Mouse (Mus musculus): ENCODE measurements around the gene Abhd17a. TPM values are rescaled to one million over a fixed set of nuclear protein-coding genes. Genes with fewer than 3 reads are reported as not detected.

Gene Abhd17a
- polyA plus RNA-seq, 1 experiment from 2014 or later: 126 TPM

GRCm38 (mm10) chr10:80584642-80585552 is 5.2 kb downstream of the Abhd17a start:
- Histone ChIP-seq H3K27ac (ENCODE audit: low read depth, low read length) (peak overlapping the region; percentile 6; the same call in 1 of the 2 replicates), H3K4me3 (ENCODE audit: low read depth, low read length) (no peak overlapping the region), H3K4me1 (ENCODE audit: control insufficient read depth, insufficient read depth, low read length) (peaks cover 9% of the 10 kb centered on the region), H3K9ac (ENCODE audit: low read length) (no peak overlapping the region), H3K4me2 (ENCODE audit: low read length) (no peak overlapping the region), H3K36me3 (ENCODE audit: control insufficient read depth, insufficient read depth, low read length) (peaks cover 18% of the 10 kb centered on the region), H3K27me3 (replicated peaks; ENCODE audit: control insufficient read depth, insufficient read depth, low read length) (no peaks in the 10 kb centered on the region), H3K9me3 (replicated peaks; ENCODE audit: control insufficient read depth, low read length) (no peaks in the 10 kb centered on the region)
- no peak for ATAC-seq
- DNase-seq (ENCODE audit: low spot score): no peak
- 75% methylated on average over 12 of the region's 12 CpGs for WGBS

DNA sequence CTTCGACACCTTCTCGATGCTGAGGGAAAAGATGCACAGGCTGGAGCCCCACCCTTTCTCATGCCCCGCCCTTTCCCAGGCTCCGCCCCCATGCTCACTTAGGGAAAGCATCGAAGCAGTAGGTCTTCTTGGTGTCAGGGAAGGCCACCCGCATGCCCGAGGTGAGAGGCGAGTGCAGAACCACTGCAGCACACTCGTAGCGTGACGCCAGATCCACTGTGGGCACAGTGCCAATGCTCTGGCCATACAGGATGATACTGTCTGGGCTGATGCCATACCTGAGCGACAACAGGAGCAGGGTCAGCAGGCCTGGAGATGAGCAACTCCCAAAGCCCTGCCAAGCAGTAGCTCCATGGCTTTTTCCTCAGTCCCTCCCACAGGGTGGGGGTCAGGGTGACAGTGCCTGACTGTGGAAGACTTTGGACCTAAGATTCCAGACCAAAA is 6.1 kb downstream of the Abhd17a start:
- Histone ChIP-seq H3K9me3 (replicated peaks; ENCODE audit: control insufficient read depth, low read length) (no peaks in the 10 kb centered on the region), H3K4me1 (ENCODE audit: control insufficient read depth, insufficient read depth, low read length) (peaks cover 3% of the 10 kb centered on the region), H3K36me3 (ENCODE audit: control insufficient read depth, insufficient read depth, low read length) (peaks cover 18% of the 10 kb centered on the region), H3K27ac (ENCODE audit: low read depth, low read length) (no peak overlapping the region), H3K4me2 (ENCODE audit: low read length) (no peak overlapping the region), H3K27me3 (replicated peaks; ENCODE audit: control insufficient read depth, insufficient read depth, low read length) (no peaks in the 10 kb centered on the region), H3K9ac (ENCODE audit: low read length) (no peak overlapping the region), H3K4me3 (ENCODE audit: low read depth, low read length) (no peak overlapping the region)
- DNase-seq (ENCODE audit: low spot score): no peak
- ATAC-seq: no peak; the same call in 1 of the 2 replicates
- WGBS: 73% methylated on average over 12 of the region's 12 CpGs

- Histone ChIP-seq H3K9me3 (replicated peaks; ENCODE audit: control insufficient read depth, low read length) (no peaks in the 10 kb centered on the region), H3K4me2 (ENCODE audit: low read length) (no peak overlapping the region), H3K27ac (ENCODE audit: low read depth, low read length) (no peak overlapping the region), H3K4me3 (ENCODE audit: low read depth, low read length) (no peak overlapping the region), H3K36me3 (ENCODE audit: control insufficient read depth, insufficient read depth, low read length) (peaks cover 18% of the 10 kb centered on the region), H3K4me1 (ENCODE audit: control insufficient read depth, insufficient read depth, low read length) (0 out of 2 replicates have a peak, but pooled peaks cover 2% of the 10 kb centered on the region), H3K9ac (ENCODE audit: low read length) (no peak overlapping the region), H3K27me3 (replicated peaks; ENCODE audit: control insufficient read depth, insufficient read depth, low read length) (no peaks in the 10 kb centered on the region)
- ATAC-seq: no peak
- WGBS: 82% methylated on average over 5 of the region's 5 CpGs
- DNase-seq (ENCODE audit: low spot score): no peak
Measured at GRCm38 (mm10) chr10:80583047-80583446, 7.1 kb downstream of the Abhd17a start.

DNA sequence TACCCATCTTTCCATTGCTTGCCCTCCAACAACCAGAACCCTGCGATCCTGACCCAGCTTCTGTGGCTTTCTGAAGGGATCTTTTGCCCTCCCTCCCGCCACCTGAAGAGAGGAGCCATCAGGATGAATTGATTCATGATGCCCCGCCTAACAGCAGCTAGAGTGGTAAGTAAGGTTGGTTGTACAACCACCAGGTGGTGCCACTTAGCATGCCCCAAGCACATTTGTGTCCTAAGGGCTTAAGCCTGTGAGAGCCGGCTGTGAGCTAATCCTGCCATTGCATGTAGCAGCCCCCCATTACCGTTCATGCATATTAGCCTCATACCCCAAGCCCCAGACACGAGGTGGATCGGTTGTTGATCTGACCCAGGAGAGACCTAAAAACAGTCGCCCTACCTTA is 11.2 kb downstream of the Abhd17a start:
- Histone ChIP-seq H3K27ac (ENCODE audit: low read depth, low read length) (no peak overlapping the region), H3K4me3 (ENCODE audit: low read depth, low read length) (no peak overlapping the region), H3K27me3 (replicated peaks; ENCODE audit: control insufficient read depth, insufficient read depth, low read length) (no peaks in the 10 kb centered on the region), H3K4me2 (ENCODE audit: low read length) (peak overlapping the region; percentile 95; the same call in 1 of the 2 replicates), H3K9me3 (replicated peaks; ENCODE audit: control insufficient read depth, low read length) (no peaks in the 10 kb centered on the region), H3K4me1 (ENCODE audit: control insufficient read depth, insufficient read depth, low read length) (peaks cover 19% of the 10 kb centered on the region), H3K36me3 (ENCODE audit: control insufficient read depth, insufficient read depth, low read length) (peaks cover 8% of the 10 kb centered on the region), H3K9ac (ENCODE audit: low read length) (no peak overlapping the region)
- WGBS: 4% methylated on average over 8 of the region's 8 CpGs
- ATAC-seq: no peak
- DNase-seq (ENCODE audit: low spot score): peak; percentile 67

- DNase-seq (ENCODE audit: low spot score) (peak; percentile 66), ATAC-seq (peak; percentile 32; the same call in 1 of the 2 replicates)
- Histone ChIP-seq H3K27ac (ENCODE audit: low read depth, low read length) (peak overlapping the region; percentile 82; the same call in 1 of the 2 replicates), H3K36me3 (ENCODE audit: control insufficient read depth, insufficient read depth, low read length) (peaks cover 1% of the 10 kb centered on the region), H3K4me3 (ENCODE audit: low read depth, low read length) (peak overlapping the region; percentile 75), H3K9me3 (replicated peaks; ENCODE audit: control insufficient read depth, low read length) (no peaks in the 10 kb centered on the region), H3K9ac (ENCODE audit: low read length) (peak overlapping the region; percentile 79), H3K4me2 (ENCODE audit: low read length) (peak overlapping the region; percentile 95), H3K4me1 (ENCODE audit: control insufficient read depth, insufficient read depth, low read length) (peaks cover 24% of the 10 kb centered on the region), H3K27me3 (replicated peaks; ENCODE audit: control insufficient read depth, insufficient read depth, low read length) (no peaks in the 10 kb centered on the region)
- under 1% methylated on average over 29 of the region's 29 CpGs for WGBS
Measured at GRCm38 (mm10) chr10:80578131-80578750, 11.9 kb downstream of the Abhd17a start.

DNA sequence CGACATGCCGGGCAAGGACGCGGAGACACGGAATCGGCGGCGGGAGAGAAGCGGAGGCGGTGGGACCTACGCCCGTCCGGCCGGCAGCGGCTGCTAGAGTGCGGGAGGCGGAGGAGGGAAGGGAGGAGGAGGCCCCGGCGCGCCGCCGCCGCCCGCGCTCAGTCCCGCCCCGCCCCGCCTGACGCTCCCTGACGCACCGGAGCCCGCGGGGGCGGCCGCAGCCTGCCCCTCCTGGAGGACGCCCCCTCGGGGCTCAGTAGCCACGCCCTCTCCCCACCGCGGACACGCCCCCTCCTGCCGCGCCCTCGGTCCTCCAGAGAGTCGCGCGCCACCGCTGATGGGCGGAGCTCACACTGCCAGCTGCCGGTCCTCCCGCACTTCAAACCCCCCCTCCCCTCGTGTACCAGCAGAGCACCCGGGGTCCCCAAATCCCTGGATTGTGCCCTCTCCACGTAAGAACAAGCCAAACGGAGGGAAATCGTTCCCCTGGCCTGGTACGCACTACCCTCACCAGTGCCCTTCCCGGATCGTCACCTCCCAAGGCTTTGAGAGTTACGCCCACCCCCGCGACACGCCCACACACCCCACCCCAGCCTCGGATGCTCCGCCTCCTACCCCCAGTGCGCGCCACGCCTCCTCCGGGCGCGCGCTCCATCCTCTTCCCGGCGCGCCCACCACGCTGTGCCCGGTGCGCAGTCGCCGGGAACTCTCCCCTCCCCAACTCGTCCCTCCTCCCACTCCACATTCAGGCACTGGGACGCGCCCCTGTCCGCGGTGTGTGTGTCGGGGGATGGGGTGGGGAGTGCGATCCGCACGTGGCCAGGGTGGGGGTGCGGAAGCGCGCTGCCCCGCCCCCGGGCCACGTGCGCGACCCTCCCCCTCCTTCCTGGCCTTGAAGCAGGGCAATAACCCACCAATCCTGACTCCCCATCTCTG is 12.7 kb downstream of the Abhd17a start, which contains the start of gene Klf16:
Klf16 (minus strand) TSS at position 127 of the 936 bp plus-strand sequence.
- H3K27me3 ChIP-seq (replicated peaks; ENCODE audit: control insufficient read depth, insufficient read depth, low read length): no peaks in the 10 kb centered on the region
- H3K9me3 ChIP-seq (replicated peaks; ENCODE audit: control insufficient read depth, low read length): no peaks in the 10 kb centered on the region
- H3K4me1 ChIP-seq (ENCODE audit: control insufficient read depth, insufficient read depth, low read length): peaks cover 24% of the 10 kb centered on the region
- no peaks in the 10 kb centered on the region for H3K36me3 ChIP-seq (ENCODE audit: control insufficient read depth, insufficient read depth, low read length)
- peak; percentile 96 for DNase-seq (ENCODE audit: low spot score)
- peak; percentile 83 for ATAC-seq
- H3K4me2 ChIP-seq (ENCODE audit: low read length): peak within 1 kb of the TSS; percentile 95
- under 1% methylated on average over 59 of the region's 97 CpGs for WGBS
- H3K4me3 ChIP-seq (ENCODE audit: low read depth, low read length): peak within 1 kb of the TSS; percentile 75
- H3K27ac ChIP-seq (ENCODE audit: low read depth, low read length): peak within 1 kb of the TSS; percentile 82
- peak within 1 kb of the TSS; percentile 79 for H3K9ac ChIP-seq (ENCODE audit: low read length)

DNA sequence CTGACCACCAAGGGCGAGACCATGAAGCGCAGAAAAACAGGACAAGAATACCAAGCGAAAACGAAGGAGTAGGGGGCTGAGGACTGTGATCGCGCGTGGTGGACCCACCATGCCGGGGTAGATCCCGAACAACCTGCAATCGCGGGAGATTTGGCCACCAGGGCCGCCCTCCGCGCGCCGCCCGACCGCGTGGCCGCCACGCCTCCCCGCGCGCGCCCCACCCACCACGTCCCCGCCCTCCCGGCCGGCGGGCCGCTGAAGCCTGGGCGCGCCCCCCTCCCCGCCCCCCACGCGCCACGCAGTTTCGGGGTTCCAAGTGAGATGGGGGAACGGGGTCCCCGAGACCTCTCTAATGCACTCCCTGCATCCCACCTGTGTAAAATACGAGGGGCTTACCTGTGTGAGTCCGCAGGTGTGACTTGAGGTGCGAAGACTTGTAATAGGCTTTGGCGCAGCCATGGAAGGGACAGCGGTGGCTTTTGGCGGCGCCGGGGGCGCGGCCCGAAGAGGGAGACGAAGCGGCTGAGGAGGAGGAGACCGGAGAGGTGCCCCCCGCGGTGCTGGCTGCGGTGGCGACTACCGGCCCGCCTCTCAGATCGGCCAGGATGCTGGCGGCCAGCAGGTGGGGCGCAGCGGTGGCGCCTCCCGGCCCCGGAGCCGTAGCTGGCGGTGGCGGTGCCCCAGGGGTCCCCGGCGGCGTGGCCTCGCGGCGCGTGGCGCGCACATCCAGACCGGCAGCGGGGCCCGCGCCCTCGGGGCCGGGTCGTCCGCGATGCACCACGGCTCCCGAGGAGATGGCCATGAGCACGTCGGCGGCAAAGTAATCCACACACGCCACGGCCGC is 13.6 kb downstream of the Abhd17a start:
- H3K4me1 ChIP-seq (ENCODE audit: control insufficient read depth, insufficient read depth, low read length): peaks cover 24% of the 10 kb centered on the region
- no peaks in the 10 kb centered on the region for H3K9me3 ChIP-seq (replicated peaks; ENCODE audit: control insufficient read depth, low read length)
- H3K27me3 ChIP-seq (replicated peaks; ENCODE audit: control insufficient read depth, insufficient read depth, low read length): no peaks in the 10 kb centered on the region
- H3K9ac ChIP-seq (ENCODE audit: low read length): peak overlapping the region; percentile 79
- ATAC-seq: peak; percentile 1; the same call in 1 of the 2 replicates
- H3K4me3 ChIP-seq (ENCODE audit: low read depth, low read length): peak overlapping the region; percentile 75
- under 1% methylated on average over 66 of the region's 96 CpGs for WGBS
- DNase-seq (ENCODE audit: low spot score): peak; percentile 43
- peak overlapping the region; percentile 95 for H3K4me2 ChIP-seq (ENCODE audit: low read length)
- no peaks in the 10 kb centered on the region for H3K36me3 ChIP-seq (ENCODE audit: control insufficient read depth, insufficient read depth, low read length)
- peak overlapping the region; percentile 82 for H3K27ac ChIP-seq (ENCODE audit: low read depth, low read length)

All from forebrain, embryonic 14.5 days (tissue).